Mouse (Mus musculus) neural tube, embryonic 14.5 days (tissue): ENCODE measurements around the gene Brd3os. TPM values are rescaled to one million over a fixed set of nuclear protein-coding genes. Genes with fewer than 3 reads are reported as not detected.
A peak's percentile ranks its signal among the peaks of the same experiment; 100 is the strongest.

Experiments used
- ATAC-seq: fragments of 200-750 bp; cut with Nextera tagmentation; 2 replicates; pipeline ENCODE4 v1.8.0; 2017; ENCODE audit warnings: low read depth, mild to moderate bottlenecking, moderate TSS enrichment, moderate library complexity
- H3K27ac ChIP-seq: fragments of 300-500 bp; sonication (generic); 2 replicates; pipeline ENCODE4 v1.5.1; 2014; ENCODE audit warnings: low read depth, mild to moderate bottlenecking, control low read depth, low read length, moderate library complexity, mixed read lengths
- H3K27me3 ChIP-seq: fragments of 300-500 bp; sonication (generic); 2 replicates; pipeline ENCODE4 v1.6.1; 2014; ENCODE audit warnings: low read length; ENCODE audit not compliant: control insufficient read depth, insufficient read depth
- H3K36me3 ChIP-seq: fragments of 300-500 bp; sonication (generic); 2 replicates; pipeline ENCODE4 v1.6.1; 2014; ENCODE audit warnings: low read length, mixed read lengths; ENCODE audit not compliant: control insufficient read depth, insufficient read depth
- H3K4me1 ChIP-seq: fragments of 300-500 bp; sonication (generic); 2 replicates; pipeline ENCODE4 v1.6.1; 2014; ENCODE audit warnings: low read length; ENCODE audit not compliant: control insufficient read depth, insufficient read depth
- H3K4me2 ChIP-seq: fragments of 300-500 bp; sonication (generic); 2 replicates; pipeline ENCODE4 v1.6.1; 2014; ENCODE audit warnings: mild to moderate bottlenecking, low read depth, low read length, control low read depth
- H3K4me3 ChIP-seq: fragments of 300-500 bp; sonication (generic); 2 replicates; pipeline ENCODE4 v1.5.1; 2014; ENCODE audit warnings: low read depth, low read length, control low read depth, mixed read lengths
- H3K9ac ChIP-seq: fragments of 300-500 bp; sonication (generic); replicated peaks from 2 replicates; pipeline ENCODE4 v1.6.1; 2014; ENCODE audit warnings: low read depth, mild to moderate bottlenecking, control low read depth, low read length, mixed read lengths
- H3K9me3 ChIP-seq: fragments of 300-500 bp; sonication (generic); 2 replicates; pipeline ENCODE4 v1.6.1; 2016; ENCODE audit warnings: low read length; ENCODE audit not compliant: control insufficient read depth
- WGBS: fragments of 180-500 bp; shearing (Covaris S2); extraction: QIAGEN DNeasy Blood & Tissue Kit; methylation state at CpG from one replicate; pipeline ENCODE4 v1.1.7; 2014; 5-methylcytosine and 5-hydroxymethylcytosine counted together
- polyA plus RNA-seq: library from polyadenylated mRNA; unstranded; fragments of >200 nt; fragmentation: Nextera tagmentation; extraction: Ambion mirVana; gene quantifications from 2 replicates; pipeline ENCODE4 v1.2.1, GENCODE M21; 2014

Gene Brd3os
- polyA plus RNA-seq, 1 experiment from 2014 or later = 51.2 TPM

DNA sequence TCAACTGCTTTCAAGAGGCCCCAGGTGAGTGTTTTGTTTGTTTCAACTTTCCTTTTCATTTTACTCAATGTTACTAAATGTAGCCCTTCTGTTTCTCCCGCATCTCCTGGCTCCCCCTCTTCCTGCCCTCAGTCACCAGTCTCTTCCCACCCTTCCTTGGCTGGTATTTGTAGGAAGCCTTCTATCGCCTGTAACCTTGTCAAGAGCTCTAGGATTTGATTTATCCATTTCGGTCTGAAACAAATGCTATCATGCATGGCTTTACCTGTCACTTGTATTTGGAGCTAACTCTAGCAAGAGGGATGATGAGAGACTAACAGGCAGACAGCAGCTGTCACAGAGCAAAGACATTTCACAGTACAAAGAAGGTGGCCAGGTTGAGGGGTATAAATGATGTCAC lies 33.9 kb upstream of the Brd3os start:
- peaks cover 50% of the 10 kb centered on the region for H3K4me1 ChIP-seq
- no peak overlapping the region for H3K4me3 ChIP-seq
- H3K9me3 ChIP-seq = no peaks in the 10 kb centered on the region
- no peak for ATAC-seq
- H3K9ac ChIP-seq = no peak overlapping the region
- H3K27me3 ChIP-seq = no peaks in the 10 kb centered on the region
- H3K4me2 ChIP-seq = no peak overlapping the region
- H3K27ac ChIP-seq = no peak overlapping the region
- 70% methylated on average over 3 of the region's 3 CpGs for WGBS
- H3K36me3 ChIP-seq = no peaks in the 10 kb centered on the region

GRCm38 (mm10) chr2:27410518-27411140 lies 31.5 kb upstream of the Brd3os start:
- no peaks in the 10 kb centered on the region for H3K27me3 ChIP-seq
- no peak for ATAC-seq
- no peak overlapping the region for H3K4me2 ChIP-seq
- WGBS = 83% methylated on average over 6 of the region's 6 CpGs
- no peaks in the 10 kb centered on the region for H3K9me3 ChIP-seq
- H3K27ac ChIP-seq = no peak overlapping the region
- no peaks in the 10 kb centered on the region for H3K36me3 ChIP-seq
- no peak overlapping the region for H3K4me3 ChIP-seq
- H3K4me1 ChIP-seq = peaks cover 50% of the 10 kb centered on the region
- no peak overlapping the region for H3K9ac ChIP-seq

DNA sequence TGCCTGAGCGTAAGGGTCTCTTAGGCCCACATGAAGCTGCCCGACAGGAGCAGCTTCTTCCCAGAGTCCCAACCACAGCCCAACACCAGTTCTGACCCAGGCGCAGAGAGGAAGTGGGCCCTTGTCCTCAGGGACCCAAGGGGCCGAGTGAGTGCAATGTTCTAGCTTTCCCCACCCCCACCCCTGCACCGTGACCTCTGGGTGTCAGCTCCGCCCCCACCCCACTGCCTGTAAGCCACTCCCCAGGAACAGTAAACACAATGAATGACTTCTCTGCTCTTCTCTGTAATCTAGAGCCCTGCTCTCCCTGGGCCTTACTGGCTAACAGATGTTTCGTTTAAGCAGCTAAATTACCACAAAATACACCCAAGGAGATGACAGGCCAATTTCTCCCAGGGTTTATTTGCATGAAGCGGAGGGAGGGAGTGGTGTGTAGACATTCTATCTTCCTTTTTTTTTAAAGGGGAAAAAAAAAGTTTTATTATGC lies 30.4 kb upstream of the Brd3os start:
- no peaks in the 10 kb centered on the region for H3K27me3 ChIP-seq
- no peak overlapping the region for H3K4me3 ChIP-seq
- no peak overlapping the region for H3K9ac ChIP-seq
- WGBS = 7% methylated on average over 8 of the region's 8 CpGs
- H3K27ac ChIP-seq = peak overlapping the region; percentile 74
- H3K4me1 ChIP-seq = peaks cover 58% of the 10 kb centered on the region
- no peak overlapping the region for H3K4me2 ChIP-seq
- ATAC-seq = peak; percentile 28; the same call in 1 of the 2 replicates
- no peaks in the 10 kb centered on the region for H3K36me3 ChIP-seq
- H3K9me3 ChIP-seq = no peaks in the 10 kb centered on the region

GRCm38 (mm10) chr2:27412245-27412800 lies 29.8 kb upstream of the Brd3os start:
- no peaks in the 10 kb centered on the region for H3K9me3 ChIP-seq
- H3K4me1 ChIP-seq = peaks cover 58% of the 10 kb centered on the region
- peak overlapping the region; percentile 74 for H3K27ac ChIP-seq
- WGBS = 8% methylated on average over 7 of the region's 7 CpGs
- ATAC-seq = no peak
- H3K4me2 ChIP-seq = no peak overlapping the region
- no peak overlapping the region for H3K4me3 ChIP-seq
- H3K36me3 ChIP-seq = no peaks in the 10 kb centered on the region
- H3K27me3 ChIP-seq = no peaks in the 10 kb centered on the region
- no peak overlapping the region for H3K9ac ChIP-seq

DNA sequence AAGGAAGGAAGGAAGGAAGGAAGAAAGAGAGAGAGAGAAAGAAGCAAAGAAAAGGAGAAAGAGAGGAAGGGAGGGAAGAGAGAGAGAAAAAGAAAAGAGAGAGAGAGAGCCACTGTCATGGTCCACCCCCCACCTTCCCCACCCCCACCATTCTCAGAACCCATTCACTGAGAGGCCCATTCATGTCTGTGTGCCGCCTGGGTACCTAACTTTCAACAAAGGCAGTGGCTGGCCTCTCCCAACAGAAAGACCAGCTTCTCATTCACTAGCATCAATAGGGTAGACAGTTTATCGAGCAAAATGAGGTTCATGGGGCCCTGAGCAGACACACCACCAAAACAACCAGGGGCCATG lies 28.6 kb upstream of the Brd3os start:
- Histone ChIP-seq H3K9me3 (no peaks in the 10 kb centered on the region), H3K4me2 (no peak overlapping the region)
- no peak for ATAC-seq

DNA sequence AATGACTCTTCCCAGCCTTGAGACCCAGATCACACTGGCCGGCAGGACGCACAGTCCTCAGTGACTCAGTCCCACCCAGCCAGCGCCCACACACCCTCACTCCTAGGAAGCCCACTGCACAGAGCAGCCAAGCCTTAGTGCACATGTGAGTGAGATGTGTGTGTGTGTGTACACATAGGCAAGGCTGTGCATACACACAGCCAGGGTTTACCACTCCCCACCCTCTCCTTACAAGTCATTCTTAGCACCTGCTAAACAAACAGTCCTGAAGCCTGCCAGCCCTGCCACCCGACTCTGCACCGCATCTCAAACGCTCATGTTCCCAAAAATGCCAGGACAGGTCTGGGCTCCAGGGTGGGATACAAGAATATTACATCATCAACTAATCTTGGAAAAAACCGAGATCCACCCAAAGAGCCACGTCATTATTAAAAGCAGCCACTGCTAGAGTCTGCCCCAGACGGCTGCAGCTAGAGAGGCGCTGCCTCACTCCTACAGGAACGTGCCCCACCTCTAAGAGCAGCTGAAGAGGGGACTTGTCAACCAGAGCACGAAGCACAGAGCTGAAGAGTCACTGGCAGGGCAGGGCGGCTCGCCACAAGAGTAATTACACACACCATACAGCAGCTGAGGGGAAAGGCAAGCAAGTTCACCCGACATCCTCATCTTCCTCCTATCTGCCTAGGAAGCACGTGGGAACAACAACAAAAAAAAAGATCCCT lies 28.0 kb upstream of the Brd3os start:
- H3K9me3 ChIP-seq = no peaks in the 10 kb centered on the region
- no peaks in the 10 kb centered on the region for H3K27me3 ChIP-seq
- H3K4me2 ChIP-seq = peak overlapping the region; percentile 3; the same call in 1 of the 2 replicates
- no peak overlapping the region for H3K4me3 ChIP-seq
- no peaks in the 10 kb centered on the region for H3K36me3 ChIP-seq
- H3K27ac ChIP-seq = peak overlapping the region; percentile 69
- no peak overlapping the region for H3K9ac ChIP-seq
- WGBS = 13% methylated on average over 16 of the region's 16 CpGs
- peaks cover 58% of the 10 kb centered on the region for H3K4me1 ChIP-seq
- peak; percentile 70 for ATAC-seq

More for the DNA sequence above, 28.6 kb upstream of the Brd3os start:
- H3K4me1 ChIP-seq = peaks cover 59% of the 10 kb centered on the region
- WGBS = 10% methylated on average over 2 of the region's 2 CpGs
- no peaks in the 10 kb centered on the region for H3K27me3 ChIP-seq
- H3K9ac ChIP-seq = no peak overlapping the region
- H3K27ac ChIP-seq = peak overlapping the region; percentile 69; the same call in 1 of the 2 replicates
- H3K4me3 ChIP-seq = no peak overlapping the region
- no peaks in the 10 kb centered on the region for H3K36me3 ChIP-seq

- Histone ChIP-seq H3K4me2 (no peak overlapping the region), H3K4me1 (peaks cover 58% of the 10 kb centered on the region)
Measured at GRCm38 (mm10) chr2:27415060-27415783, 26.9 kb upstream of the Brd3os start.

GRCm38 (mm10) chr2:27416425-27416824 lies 25.7 kb upstream of the Brd3os start:
- no peak overlapping the region for H3K4me3 ChIP-seq
- H3K4me1 ChIP-seq = peaks cover 58% of the 10 kb centered on the region
- H3K27me3 ChIP-seq = no peaks in the 10 kb centered on the region
- no peak overlapping the region for H3K27ac ChIP-seq
- WGBS = 38% methylated on average over 3 of the region's 3 CpGs
- no peaks in the 10 kb centered on the region for H3K9me3 ChIP-seq
- H3K36me3 ChIP-seq = no peaks in the 10 kb centered on the region
- ATAC-seq = no peak
- no peak overlapping the region for H3K4me2 ChIP-seq
- H3K9ac ChIP-seq = no peak overlapping the region

More at GRCm38 (mm10) chr2:27415060-27415783, 26.9 kb upstream of the Brd3os start:
- 0 out of 2 replicates have a peak overlapping the region, but pooled peaks have one; percentile 16 for H3K9ac ChIP-seq
- no peak overlapping the region for H3K4me3 ChIP-seq
- WGBS = 56% methylated on average over 11 of the region's 11 CpGs
- no peaks in the 10 kb centered on the region for H3K27me3 ChIP-seq
- no peak for ATAC-seq
- H3K9me3 ChIP-seq = no peaks in the 10 kb centered on the region
- peak overlapping the region; percentile 53; the same call in 1 of the 2 replicates for H3K27ac ChIP-seq
- H3K36me3 ChIP-seq = no peaks in the 10 kb centered on the region
